Mouse (Mus musculus) gastrocnemius, adult 18-20 months (tissue): ENCODE results near the gene Fip1l1. TPM values are rescaled to one million over a fixed set of nuclear protein-coding genes. Genes with fewer than 3 reads are reported as not detected.

ENCODE experiments used
- total RNA-seq, 2 experiments: library from RNA; stranded (reverse); gene quantifications; 2 replicates each; pipeline ENCODE4 v1.2.3; 2021

Fip1l1 gene
- total RNA-seq, 2 experiments from 2014 or later = 16.6 to 21.3 TPM

Other genes with a start within 250 kb of the Fip1l1 start
- gene Scfd2, start 3.7 kb upstream of the Fip1l1 start, total RNA-seq = 10 to 100 TPM in 1 of 2 experiments, 1 to 10 TPM in 1; 9.4 to 11.2 TPM
- gene Lnx1, start 167.5 kb downstream of the Fip1l1 start, total RNA-seq = 1 to 10 TPM; 2.7 to 4.4 TPM